Mouse (Mus musculus) thymus, adult 2 months (tissue): ENCODE data around the gene Gabbr2. TPM values are rescaled to one million over a fixed set of nuclear protein-coding genes. Genes with fewer than 3 reads are reported as not detected.

ENCODE experiments used
- DNase-seq: peaks from one replicate; pipeline ENCODE4 v3.0.0; 2021
- H3K27ac ChIP-seq: fragments of 200-500 bp; 2 replicates; pipeline ENCODE4 v1.5.1; 2012; ENCODE audit warnings: low read length, control low read depth; ENCODE audit not compliant: control insufficient read depth, insufficient read depth
- H3K27me3 ChIP-seq: fragments of 200-500 bp; 2 replicates; pipeline ENCODE4 v1.6.1; 2012; ENCODE audit warnings: mild to moderate bottlenecking, low read length, moderate library complexity, mixed read lengths; ENCODE audit not compliant: control insufficient read depth, insufficient read depth
- H3K36me3 ChIP-seq: fragments of 200-500 bp; 2 replicates; pipeline ENCODE4 v1.6.1; 2012; ENCODE audit warnings: mild to moderate bottlenecking, low read length, moderate library complexity; ENCODE audit not compliant: control insufficient read depth, insufficient read depth
- H3K4me1 ChIP-seq: fragments of 200-500 bp; replicated peaks from 2 replicates; pipeline ENCODE4 v1.6.1; 2012; ENCODE audit warnings: low read length; ENCODE audit not compliant: control insufficient read depth, insufficient read depth
- H3K4me3 ChIP-seq: fragments of 200-500 bp; 2 replicates; pipeline ENCODE4 v1.5.1; 2012; ENCODE audit warnings: mild to moderate bottlenecking, low read length, control low read depth, moderate library complexity; ENCODE audit not compliant: control insufficient read depth, insufficient read depth
- CTCF ChIP-seq: fragments of 200-500 bp; IDR thresholded peaks from 2 replicates; pipeline ENCODE4 v1.5.1; 2012; ENCODE audit warnings: mild to moderate bottlenecking, control low read depth, low read length, moderate library complexity, borderline replicate concordance; ENCODE audit not compliant: control insufficient read depth, poor library complexity, insufficient read depth; ENCODE audit errors: extremely low read depth
- POLR2A ChIP-seq: fragments of 200-500 bp; IDR thresholded peaks from 2 replicates; pipeline ENCODE4 v1.6.1; 2012; ENCODE audit warnings: mild to moderate bottlenecking, low read length, control low read depth, moderate library complexity; ENCODE audit not compliant: control insufficient read depth, poor library complexity, insufficient read depth; ENCODE audit errors: extremely low read depth
- WGBS: fragments of 180-500 bp; shearing (Covaris S2); methylation state at CpG from one replicate; pipeline ENCODE4 v1.1.7; 2018; 5-methylcytosine and 5-hydroxymethylcytosine counted together
- polyA plus RNA-seq: library from polyadenylated mRNA; depleted of rRNA; stranded (reverse); fragments of >200 nt; gene quantifications from 2 replicates; pipeline ENCODE4 v1.2.3, GENCODE M21; 2012

Gabbr2 gene
- polyA plus RNA-seq, 1 experiment = 0.20 TPM

DNA sequence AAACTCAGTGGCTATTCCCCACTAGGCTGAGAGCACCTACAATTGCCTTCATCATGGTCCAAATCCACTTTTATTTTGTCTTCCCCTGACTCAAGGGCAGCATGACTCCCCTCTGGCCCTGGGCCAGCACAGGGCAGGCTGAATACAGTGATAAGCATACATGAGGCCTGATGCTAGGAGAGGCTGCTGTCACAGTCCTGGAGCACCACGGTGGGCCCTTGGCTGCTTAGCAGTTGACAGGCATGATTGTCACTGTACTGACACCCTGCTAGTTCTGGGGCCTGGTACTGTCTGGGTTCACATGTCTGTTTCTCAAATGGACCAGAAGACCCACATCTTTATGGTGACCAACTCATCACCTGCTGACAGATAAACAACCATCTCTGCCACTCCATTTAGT is 184.8 kb downstream of the Gabbr2 start:
- DNase-seq = no peak
- no peak for TF ChIP-seq POLR2A
- Histone ChIP-seq H3K4me3 (no peak overlapping the region), H3K27me3 (no peaks in the 10 kb centered on the region), H3K4me1 (no peaks in the 10 kb centered on the region), H3K36me3 (no peaks in the 10 kb centered on the region), H3K27ac (no peak overlapping the region)
- 76% methylated on average over 1 of the region's 1 CpGs for WGBS

DNA sequence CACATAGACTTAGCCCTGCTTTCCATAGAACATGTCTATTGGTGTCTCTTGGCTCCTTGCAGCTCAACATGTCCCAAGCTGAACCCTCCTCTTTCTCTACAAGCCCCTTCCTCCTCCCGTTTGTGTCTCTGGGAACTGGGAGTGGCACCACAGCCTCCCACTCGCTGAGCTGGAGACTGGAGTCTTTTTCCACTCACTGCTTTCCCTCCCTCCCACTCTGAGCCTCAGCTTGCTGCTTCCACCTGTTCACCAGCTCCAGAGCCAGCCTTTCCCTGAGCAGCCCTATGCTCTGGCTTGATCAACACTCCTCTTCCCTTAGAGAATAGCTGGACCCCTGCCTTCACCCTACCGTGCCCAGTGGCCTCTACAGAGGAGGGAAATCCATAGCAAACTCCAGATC is 185.8 kb downstream of the Gabbr2 start:
- DNase-seq = no peak
- 81% methylated on average over 3 of the region's 3 CpGs for WGBS
- H3K27me3 ChIP-seq = no peaks in the 10 kb centered on the region
- no peaks in the 10 kb centered on the region for H3K36me3 ChIP-seq
- TF ChIP-seq CTCF (no peak), POLR2A (no peak)
- no peak overlapping the region for H3K27ac ChIP-seq
- no peaks in the 10 kb centered on the region for H3K4me1 ChIP-seq
- no peak overlapping the region for H3K4me3 ChIP-seq

DNA sequence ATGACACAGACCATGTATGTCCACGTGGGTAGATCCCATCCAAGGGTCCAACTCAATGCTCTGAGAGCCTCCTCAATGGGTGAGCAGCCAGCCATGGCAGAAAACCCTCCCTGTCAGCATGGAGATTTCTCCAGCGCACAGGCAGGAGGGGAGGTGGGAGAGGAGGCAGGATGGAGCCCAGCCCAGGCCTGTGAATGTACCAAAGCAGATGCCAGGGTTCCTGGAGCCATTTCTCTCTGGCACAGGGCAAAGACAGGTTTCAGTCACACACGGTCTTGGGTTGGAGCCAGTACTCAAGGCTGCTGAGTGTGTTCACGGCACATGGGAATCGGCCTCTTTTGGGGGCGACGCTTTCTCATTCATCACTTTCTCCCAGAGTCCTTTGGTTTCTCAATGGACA is 189.3 kb downstream of the Gabbr2 start:
- TF ChIP-seq POLR2A (no peak), CTCF (no peak)

DNA sequence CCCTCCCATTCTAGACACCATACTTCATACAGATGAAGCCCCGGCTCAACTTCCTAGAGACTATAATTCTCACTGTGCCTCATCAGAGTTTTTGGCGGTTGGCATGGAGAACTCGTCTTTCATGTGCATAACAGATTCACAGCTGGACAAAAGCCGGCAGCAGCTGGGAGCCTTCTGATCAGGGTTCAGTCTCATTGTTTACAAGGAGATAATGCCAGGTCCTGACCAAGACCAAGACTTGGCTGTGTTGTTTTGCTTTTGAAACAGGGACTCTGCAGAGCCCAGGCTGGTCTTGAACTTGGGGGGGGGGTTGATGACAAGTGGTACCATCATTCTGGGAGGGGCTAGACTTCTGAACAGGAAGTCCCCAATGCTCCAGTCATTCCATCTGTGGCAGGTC is 191.8 kb downstream of the Gabbr2 start:
- no peak for DNase-seq
- WGBS = 78% methylated on average over 4 of the region's 4 CpGs
- Histone ChIP-seq H3K4me1 (no peaks in the 10 kb centered on the region), H3K36me3 (no peaks in the 10 kb centered on the region), H3K27me3 (no peaks in the 10 kb centered on the region), H3K27ac (no peak overlapping the region), H3K4me3 (no peak overlapping the region)
- TF ChIP-seq CTCF = no peak

More for the DNA sequence above, 189.3 kb downstream of the Gabbr2 start:
- no peak for DNase-seq
- Histone ChIP-seq H3K4me3 (no peak overlapping the region), H3K27me3 (no peaks in the 10 kb centered on the region), H3K36me3 (no peaks in the 10 kb centered on the region), H3K4me1 (no peaks in the 10 kb centered on the region), H3K27ac (no peak overlapping the region)
- 94% methylated on average over 7 of the region's 7 CpGs for WGBS

DNA sequence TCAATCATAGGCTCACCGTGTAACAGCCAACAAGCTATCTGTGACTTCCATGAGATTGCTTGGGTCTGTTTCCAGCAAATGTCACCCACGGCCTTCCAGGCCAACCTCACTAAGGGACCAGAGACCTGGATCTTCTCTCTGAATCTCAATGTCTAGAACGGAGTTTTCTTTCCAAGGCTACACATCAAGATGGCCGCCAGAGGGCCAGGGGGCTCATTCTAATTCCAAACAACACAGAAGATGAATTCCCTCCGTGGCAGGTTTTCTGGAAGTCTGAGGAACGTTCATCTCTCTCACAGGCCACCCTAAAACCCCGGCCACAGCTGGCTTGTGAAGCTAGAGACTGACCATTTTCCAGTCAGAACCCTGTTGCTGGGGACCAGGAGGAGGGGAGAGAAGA is 196.0 kb downstream of the Gabbr2 start:
- 91% methylated on average over 7 of the region's 7 CpGs for WGBS
- peaks cover 5% of the 10 kb centered on the region for H3K4me1 ChIP-seq

DNA sequence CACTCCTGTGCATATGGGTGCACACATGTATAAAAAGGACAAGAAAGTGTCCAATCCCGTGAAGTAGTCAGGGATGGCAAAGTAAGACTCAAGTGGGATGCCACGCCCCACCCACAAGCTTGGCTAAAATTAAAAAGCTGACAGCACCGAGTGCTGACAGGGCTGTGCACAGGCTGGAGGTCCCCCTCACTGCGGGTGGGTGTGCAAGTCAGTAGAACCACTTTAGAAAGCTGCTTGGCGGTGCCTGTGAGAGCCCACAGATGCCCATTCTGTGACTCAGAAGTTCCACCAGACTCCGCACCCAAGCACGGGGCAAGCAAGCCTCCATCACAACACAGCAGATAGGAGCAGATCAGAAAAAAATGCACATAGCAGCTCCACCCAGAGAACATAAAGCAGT is 197.1 kb downstream of the Gabbr2 start:
- no peaks in the 10 kb centered on the region for H3K27me3 ChIP-seq
- H3K4me1 ChIP-seq = peaks cover 5% of the 10 kb centered on the region
- WGBS = 84% methylated on average over 7 of the region's 7 CpGs
- H3K36me3 ChIP-seq = no peaks in the 10 kb centered on the region
- no peak for TF ChIP-seq POLR2A
- TF ChIP-seq CTCF = no peak
- no peak for DNase-seq
- H3K4me3 ChIP-seq = no peak overlapping the region
- H3K27ac ChIP-seq = no peak overlapping the region

More for the DNA sequence above, 196.0 kb downstream of the Gabbr2 start:
- DNase-seq = no peak
- TF ChIP-seq POLR2A (no peak), CTCF (no peak)
- Histone ChIP-seq H3K27me3 (no peaks in the 10 kb centered on the region), H3K4me3 (no peak overlapping the region), H3K36me3 (no peaks in the 10 kb centered on the region), H3K27ac (no peak overlapping the region)

DNA sequence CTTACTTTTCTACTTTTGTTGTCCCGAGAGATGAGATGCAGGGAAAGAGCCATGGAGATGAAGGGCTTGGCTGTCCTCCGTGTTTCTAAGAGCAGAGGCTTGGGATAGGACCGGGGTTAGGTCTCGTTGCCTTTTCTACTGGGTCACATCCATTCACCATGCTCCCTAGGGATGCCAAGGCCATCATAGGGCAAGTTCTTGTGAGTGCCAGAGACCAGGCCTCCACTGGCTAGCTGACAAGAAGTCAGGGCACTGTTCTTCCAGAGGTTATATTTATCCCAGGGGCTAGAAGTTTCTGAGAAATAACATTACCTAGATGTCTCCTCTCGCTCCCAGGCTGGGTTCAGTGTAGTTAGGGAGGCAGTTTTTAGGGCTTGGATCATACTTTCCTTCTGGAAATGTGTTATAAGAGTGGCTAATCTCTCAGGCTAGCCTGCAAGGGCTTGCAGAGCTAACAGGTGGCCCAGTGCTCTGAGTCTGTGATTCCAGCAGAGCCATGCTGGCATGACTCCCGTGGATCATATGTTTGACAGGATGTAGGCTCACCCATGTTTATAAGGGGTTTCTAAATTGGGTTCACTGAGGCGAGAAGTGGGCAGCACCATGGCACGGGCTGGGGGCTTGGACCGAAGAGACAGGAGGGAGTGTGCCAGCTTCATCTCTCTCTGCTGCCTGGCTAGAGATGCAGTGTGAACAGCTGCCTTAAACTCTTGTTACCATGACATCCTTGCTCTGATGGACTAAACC is 199.2 kb downstream of the Gabbr2 start:
- H3K4me3 ChIP-seq = no peak overlapping the region
- DNase-seq = no peak
- TF ChIP-seq POLR2A = no peak
- no peak for TF ChIP-seq CTCF
- no peaks in the 10 kb centered on the region for H3K27me3 ChIP-seq
- no peak overlapping the region for H3K27ac ChIP-seq
- 93% methylated on average over 9 of the region's 9 CpGs for WGBS
- no peaks in the 10 kb centered on the region for H3K36me3 ChIP-seq
- H3K4me1 ChIP-seq = peaks cover 5% of the 10 kb centered on the region
